Mouse (Mus musculus) hindbrain, embryonic 16.5 days (tissue): ENCODE results near the gene Slc27a2. TPM values are rescaled to one million over a fixed set of nuclear protein-coding genes. Genes with fewer than 3 reads are reported as not detected.

Experiments
- ATAC-seq: fragments of 200-750 bp; cut with Nextera tagmentation; 2 replicates; pipeline ENCODE4 v1.8.0; 2017; ENCODE audit warnings: moderate TSS enrichment, moderate library complexity
- H3K27ac ChIP-seq: fragments of 300-500 bp; sonication (generic); 2 replicates; pipeline ENCODE4 v1.5.1; 2014; ENCODE audit warnings: low read depth, mild to moderate bottlenecking, control low read depth, low read length, moderate library complexity
- H3K27me3 ChIP-seq: fragments of 300-500 bp; sonication (generic); replicated peaks from 2 replicates; pipeline ENCODE4 v1.6.1; 2014; ENCODE audit warnings: low read length; ENCODE audit not compliant: control insufficient read depth, insufficient read depth
- H3K36me3 ChIP-seq: fragments of 300-500 bp; sonication (generic); 2 replicates; pipeline ENCODE4 v1.6.1; 2014; ENCODE audit warnings: mild to moderate bottlenecking, low read length, moderate library complexity, mixed read lengths; ENCODE audit not compliant: control insufficient read depth, insufficient read depth
- H3K4me1 ChIP-seq: fragments of 300-500 bp; sonication (generic); 2 replicates; pipeline ENCODE4 v1.6.1; 2014; ENCODE audit warnings: low read depth, low read length; ENCODE audit not compliant: control insufficient read depth, insufficient read depth
- H3K4me2 ChIP-seq: fragments of 300-500 bp; sonication (generic); 2 replicates; pipeline ENCODE4 v1.6.1; 2014; ENCODE audit warnings: mild to moderate bottlenecking, low read length, control low read depth, moderate library complexity
- H3K4me3 ChIP-seq: fragments of 300-500 bp; sonication (generic); 2 replicates; pipeline ENCODE4 v1.5.1; 2014; ENCODE audit warnings: mild to moderate bottlenecking, low read length, control low read depth, moderate library complexity
- H3K9ac ChIP-seq: fragments of 300-500 bp; sonication (generic); 2 replicates; pipeline ENCODE4 v1.6.1; 2014; ENCODE audit warnings: low read depth, mild to moderate bottlenecking, control low read depth, low read length, moderate library complexity
- H3K9me3 ChIP-seq: fragments of 300-500 bp; sonication (generic); 2 replicates; pipeline ENCODE4 v1.6.1; 2014; ENCODE audit warnings: mild to moderate bottlenecking, low read length, moderate library complexity; ENCODE audit not compliant: control insufficient read depth
- WGBS: fragments of 180-500 bp; shearing (Covaris S2); extraction: QIAGEN DNeasy Blood & Tissue Kit; methylation state at CpG from one replicate; pipeline ENCODE4 v1.1.7; 2014; 5-methylcytosine and 5-hydroxymethylcytosine counted together
- polyA plus RNA-seq: library from polyadenylated mRNA; unstranded; fragments of >200 nt; fragmentation: Nextera tagmentation; extraction: Ambion mirVana; gene quantifications from 2 replicates; pipeline ENCODE4 v1.2.1, GENCODE M21; 2015

Slc27a2 gene
- polyA plus RNA-seq, 1 experiment from 2014 or later, result 12.7 TPM

- Histone ChIP-seq H3K27ac (no peak overlapping the region), H3K9ac (no peak overlapping the region), H3K36me3 (peaks cover 8% of the 10 kb centered on the region), H3K9me3 (peaks cover 2% of the 10 kb centered on the region; the same call in 1 of the 2 replicates), H3K4me1 (no peaks in the 10 kb centered on the region), H3K4me3 (no peak overlapping the region), H3K27me3 (no peaks in the 10 kb centered on the region), H3K4me2 (no peak overlapping the region)
- ATAC-seq, result no peak
- 82% methylated on average over 12 of the region's 12 CpGs for WGBS
Observed at GRCm38 (mm10) chr2:126635939-126636823, 84.0 kb downstream of the Slc27a2 start.

Other genes starting within 250 kb of the Slc27a2 start
- gene Atp8b4, start 51.7 kb upstream of the Slc27a2 start, polyA plus RNA-seq, result 0.11 and 0.15 TPM in 2 replicates
- 1.9 and 2.6 TPM in 2 replicates for gene Hdc, start 66.9 kb downstream of the Slc27a2 start, polyA plus RNA-seq
- gene Gabpb1, start 123.9 kb downstream of the Slc27a2 start, polyA plus RNA-seq, result 35.5 and 38.6 TPM in 2 replicates
- 28.7 and 31.7 TPM in 2 replicates for gene Usp8, start 154.9 kb downstream of the Slc27a2 start, polyA plus RNA-seq
- gene Usp50, start 231.1 kb downstream of the Slc27a2 start, polyA plus RNA-seq, result 1.8 and 2.1 TPM in 2 replicates